Comparison of ENCODE assay signal across 13 mouse cellular contexts in the genomic region with DNA sequence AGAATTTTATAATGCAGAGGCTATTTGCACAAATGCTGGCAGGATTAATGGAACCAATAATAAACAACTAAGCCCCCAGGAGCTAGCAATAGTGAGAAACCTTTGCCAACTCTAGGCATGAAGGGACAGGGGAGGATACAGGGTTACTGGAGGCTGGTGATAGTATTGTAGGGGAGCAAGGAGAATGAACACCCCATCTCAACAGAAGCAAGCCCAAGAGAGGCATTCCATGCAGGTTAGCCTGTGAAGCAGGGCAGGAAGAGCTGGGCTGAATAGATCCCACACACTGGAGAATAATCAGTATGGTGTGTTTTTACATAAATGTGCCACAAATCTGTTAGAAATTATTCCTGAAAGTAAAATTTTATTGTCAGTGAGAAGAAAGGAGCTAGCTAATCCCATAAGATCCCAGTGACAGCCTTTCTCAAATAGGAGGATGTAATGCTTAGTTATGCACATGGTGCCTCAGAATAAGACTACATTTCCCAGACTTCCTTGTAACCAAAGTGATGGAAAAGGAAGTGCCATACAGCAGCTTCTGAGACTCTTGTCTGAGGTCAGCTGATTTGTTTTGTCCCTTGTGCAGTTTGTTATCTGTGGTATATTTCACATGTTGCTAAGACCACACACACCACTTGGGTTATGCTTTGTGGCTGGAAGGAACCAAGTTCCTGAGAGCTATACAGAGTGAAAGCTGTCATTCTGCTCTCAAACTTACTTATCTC.
DNase-seq lines count a peak whose midpoint lies in the region; ATAC-seq and TF ChIP-seq lines count a peak whose summit lies in the region.
"Had no signal": no experiment of that assay in that cellular context is flagged by ENCODE, and none has a peak within 500 bp of the region (broad histone marks: within the 10 kb centered on the region; RNA-seq: fewer than 3 reads in every experiment).

No protein-coding gene starts in this region.

- no peak for DNase-seq in layer of hippocampus, adult 2 months (ENCODE audit: low spot score in 2 of 2)
- no peak for DNase-seq in layer of hippocampus, postnatal 14 days (ENCODE audit: low spot score in 2 of 2)
- peak; percentile 5 for DNase-seq in T-cell, adult 2 months (ENCODE audit: low spot score)
- peak; percentile 58 for DNase-seq in midbrain, postnatal 0 days (ENCODE audit: low spot score)
- no peak for DNase-seq in heart, postnatal 14 days
- DNase-seq in testis, postnatal 14 days (ENCODE audit: low spot score), result no peak
- DNase-seq: adrenal gland, adult 8-10 months; gastrocnemius, adult 2 months; kidney, adult 9 months had no signal

- H3K4me3 ChIP-seq in layer of hippocampus, adult 2 months, result no peak overlapping the region
- no peak overlapping the region for H3K4me3 ChIP-seq in midbrain, postnatal 0 days (ENCODE audit: low read depth, low read length)
- H3K4me3 ChIP-seq: embryonic facial prominence, embryonic 13.5 days; gastrocnemius, adult 2 months; heart, embryonic 15.5 days had no signal

- peak; percentile 70 for ATAC-seq in granulocyte monocyte progenitor cell, adult 5-6 weeks (replicated peaks; ENCODE audit: poor library complexity, severe bottlenecking)
- ATAC-seq in midbrain, postnatal 0 days (ENCODE audit: low FRiP score), result peak; percentile 90

- H3K36me3 ChIP-seq in midbrain, postnatal 0 days (ENCODE audit: insufficient read depth, low read length), result no peaks in the 10 kb centered on the region
- H3K36me3 ChIP-seq: embryonic facial prominence, embryonic 13.5 days; heart, embryonic 15.5 days had no signal

- H3K27me3 ChIP-seq in midbrain, postnatal 0 days (ENCODE audit: insufficient read depth, low read length), result no peaks in the 10 kb centered on the region
- H3K27me3 ChIP-seq: embryonic facial prominence, embryonic 13.5 days; heart, embryonic 15.5 days had no signal

- peak overlapping the region; percentile 32 for H3K4me2 ChIP-seq in midbrain, postnatal 0 days (ENCODE audit: low read depth, low read length, poor library complexity, severe bottlenecking)
- H3K4me2 ChIP-seq: embryonic facial prominence, embryonic 13.5 days; heart, embryonic 15.5 days had no signal

- no peak overlapping the region for H3K9ac ChIP-seq in midbrain, postnatal 0 days (replicated peaks; ENCODE audit: low read length, poor library complexity, severe bottlenecking)
- H3K9ac ChIP-seq: embryonic facial prominence, embryonic 13.5 days; heart, embryonic 15.5 days had no signal

- H3K9me3 ChIP-seq in midbrain, postnatal 0 days (ENCODE audit: low read length), result no peaks in the 10 kb centered on the region
- H3K9me3 ChIP-seq: embryonic facial prominence, embryonic 13.5 days; heart, embryonic 15.5 days had no signal

- no peaks in the 10 kb centered on the region for H3K4me1 ChIP-seq in midbrain, postnatal 0 days (ENCODE audit: insufficient read depth, low read length)

- TF ChIP-seq CTCF in layer of hippocampus, adult 2 months (conservative IDR thresholded peaks at IDR 0.05), result no peak
- no peak for TF ChIP-seq CTCF in midbrain, postnatal 0 days (IDR thresholded peaks at IDR 0.05)

- H3K27ac ChIP-seq in layer of hippocampus, adult 2 months, result peak overlapping the region; percentile 37; the same call in 1 of the 2 replicates
- H3K27ac ChIP-seq in midbrain, postnatal 0 days (ENCODE audit: low read depth, low read length), result no peak overlapping the region
- H3K27ac ChIP-seq: embryonic facial prominence, embryonic 13.5 days; gastrocnemius, adult 2 months; heart, embryonic 15.5 days; stomach, postnatal 0 days had no signal

- intact Hi-C loops in heart, postnatal 14 days (cut with DNase I), result no loop called here

Comparison
In these comparisons a context has a peak if more than half of its experiments do, and no peak if none do; other contexts are left out.
1. DNase-seq: peak in T-cell, adult 2 months (single experiment) and midbrain, postnatal 0 days (single experiment); none in layer of hippocampus, adult 2 months (0 of 2), layer of hippocampus, postnatal 14 days (0 of 2), heart, postnatal 14 days (0 of 2) and testis, postnatal 14 days (single experiment).